Mouse (Mus musculus) kidney, embryonic 16.5 days (tissue): Measurements from ENCODE around the gene Midn. TPM values are rescaled to one million over a fixed set of nuclear protein-coding genes. Genes with fewer than 3 reads are reported as not detected.
A peak's percentile ranks its signal among the peaks of the same experiment; 100 is the strongest.

Source experiments
- ATAC-seq: fragments of 200-750 bp; cut with Nextera tagmentation; 2 replicates; pipeline ENCODE4 v1.8.0; 2017; ENCODE audit warnings: moderate TSS enrichment; ENCODE audit not compliant: low FRiP score, low TSS enrichment
- H3K27ac ChIP-seq: fragments of 300-500 bp; sonication (generic); 2 replicates; pipeline ENCODE4 v1.5.1; 2014; ENCODE audit warnings: low read length
- H3K27me3 ChIP-seq: fragments of 300-500 bp; sonication (generic); 2 replicates; pipeline ENCODE4 v1.6.1; 2014; ENCODE audit warnings: low read length, control low read depth, mixed read lengths; ENCODE audit not compliant: insufficient read depth
- H3K36me3 ChIP-seq: fragments of 300-500 bp; sonication (generic); 2 replicates; pipeline ENCODE4 v1.6.1; 2014; ENCODE audit warnings: low read length, control low read depth, mixed read lengths; ENCODE audit not compliant: insufficient read depth
- H3K4me1 ChIP-seq: fragments of 300-500 bp; sonication (generic); 2 replicates; pipeline ENCODE4 v1.6.1; 2014; ENCODE audit warnings: low read length, control low read depth, mixed read lengths; ENCODE audit not compliant: insufficient read depth
- H3K4me2 ChIP-seq: fragments of 300-500 bp; sonication (generic); replicated peaks from 2 replicates; pipeline ENCODE4 v1.6.1; 2014; ENCODE audit warnings: low read depth, low read length
- H3K4me3 ChIP-seq: fragments of 300-500 bp; sonication (generic); 2 replicates; pipeline ENCODE4 v1.5.1; 2014; ENCODE audit warnings: mild to moderate bottlenecking, low read length
- H3K9ac ChIP-seq: fragments of 300-500 bp; sonication (generic); replicated peaks from 2 replicates; pipeline ENCODE4 v1.6.1; 2014; ENCODE audit warnings: low read length
- H3K9me3 ChIP-seq: fragments of 300-500 bp; sonication (generic); 2 replicates; pipeline ENCODE4 v1.6.1; 2016; ENCODE audit warnings: low read length, control low read depth
- WGBS: fragments of 180-500 bp; shearing (Covaris S2); extraction: QIAGEN DNeasy Blood & Tissue Kit; methylation state at CpG from one replicate; pipeline ENCODE4 v1.1.7; 2014; 5-methylcytosine and 5-hydroxymethylcytosine counted together
- polyA plus RNA-seq: library from polyadenylated mRNA; unstranded; fragments of >200 nt; fragmentation: Nextera tagmentation; extraction: Ambion mirVana; gene quantifications from 2 replicates; pipeline ENCODE4 v1.2.1, GENCODE M21; 2015

The Midn gene
- polyA plus RNA-seq, 1 experiment from 2014 or later: 15.9 TPM

- ATAC-seq: peak; percentile 48; the same call in 1 of the 2 replicates
- H3K27ac ChIP-seq: no peak overlapping the region
- no peak overlapping the region for H3K4me3 ChIP-seq
- H3K27me3 ChIP-seq: peaks cover 3% of the 10 kb centered on the region; the same call in 1 of the 2 replicates
- peak overlapping the region; percentile 44; the same call in 1 of the 2 replicates for H3K9ac ChIP-seq
- H3K36me3 ChIP-seq: no peaks in the 10 kb centered on the region
- peaks cover 7% of the 10 kb centered on the region for H3K4me1 ChIP-seq
- H3K4me2 ChIP-seq: no peak overlapping the region
- WGBS: 55% methylated on average over 33 of the region's 33 CpGs
- H3K9me3 ChIP-seq: no peaks in the 10 kb centered on the region
These were observed 48.9 kb downstream of the Midn start for GRCm38 (mm10) chr10:80196778-80197581.

GRCm38 (mm10) chr10:80199440-80200008, 51.5 kb downstream of the Midn start:
- 53% methylated on average over 3 of the region's 3 CpGs for WGBS
- H3K27me3 ChIP-seq: no peaks in the 10 kb centered on the region
- peak; percentile 84 for ATAC-seq
- H3K9ac ChIP-seq: no peak overlapping the region
- no peak overlapping the region for H3K27ac ChIP-seq
- H3K9me3 ChIP-seq: no peaks in the 10 kb centered on the region
- no peak overlapping the region for H3K4me2 ChIP-seq
- H3K4me1 ChIP-seq: peaks cover 11% of the 10 kb centered on the region
- H3K4me3 ChIP-seq: no peak overlapping the region
- no peaks in the 10 kb centered on the region for H3K36me3 ChIP-seq

- no peak overlapping the region for H3K27ac ChIP-seq
- no peak overlapping the region for H3K4me2 ChIP-seq
- peaks cover 11% of the 10 kb centered on the region for H3K4me1 ChIP-seq
- H3K4me3 ChIP-seq: no peak overlapping the region
- no peaks in the 10 kb centered on the region for H3K9me3 ChIP-seq
- no peak overlapping the region for H3K9ac ChIP-seq
- no peaks in the 10 kb centered on the region for H3K36me3 ChIP-seq
- H3K27me3 ChIP-seq: no peaks in the 10 kb centered on the region
- 71% methylated on average over 6 of the region's 6 CpGs for WGBS
- no peak for ATAC-seq
These were observed 52.4 kb downstream of the Midn start for GRCm38 (mm10) chr10:80200485-80200884.

GRCm38 (mm10) chr10:80204055-80204454, 56.0 kb downstream of the Midn start:
- H3K9me3 ChIP-seq: no peaks in the 10 kb centered on the region
- 31% methylated on average over 7 of the region's 7 CpGs for WGBS
- no peak for ATAC-seq
- no peak overlapping the region for H3K9ac ChIP-seq
- H3K4me3 ChIP-seq: no peak overlapping the region
- H3K27ac ChIP-seq: no peak overlapping the region
- no peaks in the 10 kb centered on the region; the same call in 1 of the 2 replicates for H3K27me3 ChIP-seq
- H3K36me3 ChIP-seq: no peaks in the 10 kb centered on the region
- H3K4me1 ChIP-seq: peaks cover 9% of the 10 kb centered on the region
- H3K4me2 ChIP-seq: no peak overlapping the region

- no peak for ATAC-seq
- Histone ChIP-seq H3K27ac (no peak overlapping the region), H3K4me3 (no peak overlapping the region), H3K9ac (no peak overlapping the region), H3K4me1 (peaks cover 11% of the 10 kb centered on the region), H3K4me2 (no peak overlapping the region), H3K9me3 (no peaks in the 10 kb centered on the region), H3K36me3 (no peaks in the 10 kb centered on the region), H3K27me3 (no peaks in the 10 kb centered on the region; the same call in 1 of the 2 replicates)
- 79% methylated on average over 1 of the region's 1 CpGs for WGBS
These were observed 59.1 kb downstream of the Midn start for GRCm38 (mm10) chr10:80207201-80207600.

DNA sequence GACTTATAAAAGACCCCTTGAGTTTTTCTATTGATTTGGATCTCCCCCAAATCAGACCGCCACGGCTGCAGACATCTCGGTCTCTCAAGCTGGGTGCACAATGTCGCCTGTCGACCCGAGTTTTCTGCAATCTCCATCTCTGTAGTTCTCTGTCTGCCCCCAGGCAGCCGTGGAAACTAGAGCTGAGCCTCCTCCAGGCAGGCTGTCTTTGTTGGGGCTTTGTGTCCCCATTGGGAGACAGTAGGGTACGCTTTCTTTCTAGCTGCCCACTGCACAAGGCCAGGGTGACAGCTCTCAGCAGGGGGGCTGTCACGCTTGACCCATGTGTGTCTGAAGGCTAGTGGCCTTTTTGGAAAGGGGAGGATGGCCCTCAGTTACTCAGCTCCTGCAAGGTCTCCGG, 59.6 kb downstream of the Midn start:
- no peak for ATAC-seq
- no peaks in the 10 kb centered on the region for H3K36me3 ChIP-seq
- 68% methylated on average over 10 of the region's 10 CpGs for WGBS
- no peaks in the 10 kb centered on the region; the same call in 1 of the 2 replicates for H3K27me3 ChIP-seq
- H3K9ac ChIP-seq: no peak overlapping the region
- no peak overlapping the region for H3K4me3 ChIP-seq
- H3K9me3 ChIP-seq: no peaks in the 10 kb centered on the region
- H3K27ac ChIP-seq: no peak overlapping the region
- peaks cover 11% of the 10 kb centered on the region for H3K4me1 ChIP-seq
- no peak overlapping the region for H3K4me2 ChIP-seq

Other genes starting within 250 kb of the Midn start
- gene Med16, start 239.3 kb upstream of the Midn start, polyA plus RNA-seq: 71.0 and 72.4 TPM in 2 replicates
- gene Gm26602, start 237.4 kb upstream of the Midn start, polyA plus RNA-seq: 9.2 TPM in 1 of 2 replicates, not detected in the other
- gene Kiss1r, start 231.3 kb upstream of the Midn start, polyA plus RNA-seq: 1.5 and 2.1 TPM in 2 replicates
- 169 and 170 TPM in 2 replicates for gene R3hdm4, start 227.1 kb upstream of the Midn start, polyA plus RNA-seq
- gene Arid3a, start 221.2 kb upstream of the Midn start, polyA plus RNA-seq: 5.5 and 9.2 TPM in 2 replicates
- gene Wdr18, start 188.1 kb upstream of the Midn start, polyA plus RNA-seq: 101 and 113 TPM in 2 replicates
- 0.54 and 0.71 TPM in 2 replicates for gene Grin3b, start 177.6 kb upstream of the Midn start, polyA plus RNA-seq
- gene Tmem259, start 163.9 kb upstream of the Midn start, polyA plus RNA-seq: 10.8 and 11.2 TPM in 2 replicates
- 309 and 332 TPM in 2 replicates for gene Cnn2, start 159.7 kb upstream of the Midn start, polyA plus RNA-seq
- 4.2 and 4.4 TPM in 2 replicates for gene Abca7, start 151.8 kb upstream of the Midn start, polyA plus RNA-seq
- 10.5 and 11.3 TPM in 2 replicates for gene Arhgap45, start 131.6 kb upstream of the Midn start, polyA plus RNA-seq
- gene Polr2e, start 108.5 kb upstream of the Midn start, polyA plus RNA-seq: 242 and 248 TPM in 2 replicates
- gene Gpx4, start 101.1 kb upstream of the Midn start, polyA plus RNA-seq: 617 and 706 TPM in 2 replicates
- gene Sbno2, start 42.7 kb upstream of the Midn start, polyA plus RNA-seq: 16.1 and 17.6 TPM in 2 replicates
- 18.2 and 20.2 TPM in 2 replicates for gene Stk11, start 32.5 kb upstream of the Midn start, polyA plus RNA-seq
- gene Atp5d, start 9.6 kb upstream of the Midn start, polyA plus RNA-seq: 676 and 688 TPM in 2 replicates
- gene Cbarp, start 7.4 kb upstream of the Midn start, polyA plus RNA-seq: 6.4 and 7.3 TPM in 2 replicates
- 96.2 and 101 TPM in 2 replicates for gene Cirbp, start 17.7 kb downstream of the Midn start, polyA plus RNA-seq
- 15.2 and 15.3 TPM in 2 replicates for gene 1600002K03Rik, start 24.7 kb downstream of the Midn start, polyA plus RNA-seq
- gene Efna2, start 31.2 kb downstream of the Midn start, polyA plus RNA-seq: 11.0 and 11.8 TPM in 2 replicates
- gene Mum1, start 78.2 kb downstream of the Midn start, polyA plus RNA-seq: 72.2 and 74.6 TPM in 2 replicates
- gene Ndufs7, start 100.8 kb downstream of the Midn start, polyA plus RNA-seq: 398 and 444 TPM in 2 replicates
- gene Gamt, start 112.7 kb downstream of the Midn start, polyA plus RNA-seq: 38.1 and 38.3 TPM in 2 replicates
- gene Dazap1, start 113.2 kb downstream of the Midn start, polyA plus RNA-seq: 52.7 and 55.4 TPM in 2 replicates
- 899 and 901 TPM in 2 replicates for gene Rps15, start 144.2 kb downstream of the Midn start, polyA plus RNA-seq
- gene Apc2, start 147.7 kb downstream of the Midn start, polyA plus RNA-seq: 1.6 and 1.9 TPM in 2 replicates
- 52.9 and 54.8 TPM in 2 replicates for gene 2310011J03Rik, start 172.3 kb downstream of the Midn start, polyA plus RNA-seq
- 8.6 and 8.8 TPM in 2 replicates for gene Pcsk4, start 181.2 kb downstream of the Midn start, polyA plus RNA-seq
- gene Reep6, start 181.7 kb downstream of the Midn start, polyA plus RNA-seq: 11.0 and 11.5 TPM in 2 replicates
- 4.8 and 5.4 TPM in 2 replicates for gene Adamtsl5, start 200.1 kb downstream of the Midn start, polyA plus RNA-seq
- gene Plk5, start 208.2 kb downstream of the Midn start, polyA plus RNA-seq: 0.97 and 1.2 TPM in 2 replicates
- 3.8 and 5.1 TPM in 2 replicates for gene Mex3d, start 239.4 kb downstream of the Midn start, polyA plus RNA-seq